Mouse (Mus musculus) spleen, postnatal 0 days (tissue): ENCODE results near the gene 1700080E11Rik. TPM values are rescaled to one million over a fixed set of nuclear protein-coding genes. Genes with fewer than 3 reads are reported as not detected.

Experiments
- polyA plus RNA-seq: library from polyadenylated mRNA; unstranded; fragments of >200 nt; fragmentation: Nextera tagmentation; extraction: Ambion mirVana; gene quantifications from 2 replicates; pipeline ENCODE4 v1.2.1, GENCODE M21; 2015

1700080E11Rik gene
- not detected in 2 replicates for polyA plus RNA-seq

GRCm38 (mm10) chr9:105144992-105145391 lies at the start of gene 1700080E11Rik:
1700080E11Rik (minus strand) TSS chr9:105145092.

GRCm38 (mm10) chr9:105131253-105132001 lies 13.5 kb downstream of the 1700080E11Rik start, which contains the start of gene Nudt16:
Nudt16 (minus strand) TSS chr9:105131824.

Other genes with a start within 250 kb of the 1700080E11Rik start
- 62.2 and 65.5 TPM in 2 replicates for gene Mrpl3, start 91.9 kb downstream of the 1700080E11Rik start, polyA plus RNA-seq
- 11.1 and 13.6 TPM in 2 replicates for gene Nudt16, start 13.3 kb downstream of the 1700080E11Rik start, polyA plus RNA-seq